Mouse (Mus musculus): ENCODE data around the gene Cltc.
"Not testable (repeated sequence)": the region's sequence is repeated elsewhere in the genome, so short reads cannot be mapped to it uniquely, and the experiment has no call there.

Cltc gene

DNA sequence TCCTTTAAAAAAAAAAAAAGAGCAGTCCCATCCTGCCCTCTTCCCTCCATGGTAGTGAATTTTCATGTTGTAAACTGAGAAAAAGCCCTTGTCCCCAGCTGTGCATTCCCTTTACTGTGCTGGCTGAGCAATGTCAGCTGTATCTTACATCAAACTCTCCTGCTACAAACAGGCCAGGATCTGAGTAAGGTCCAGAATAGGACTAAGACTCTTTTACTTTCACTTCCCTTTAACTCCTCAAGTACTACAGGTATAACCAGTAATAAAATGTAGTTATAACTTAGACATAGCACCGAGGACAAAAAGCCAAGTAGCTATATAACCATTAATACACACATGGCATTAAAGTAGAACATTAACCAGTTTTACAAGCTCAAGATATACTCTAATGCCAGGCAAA is 18.4 kb downstream of the Cltc start:
- DNase-seq (ENCODE audit: low read depth, low spot score): no peak

DNA sequence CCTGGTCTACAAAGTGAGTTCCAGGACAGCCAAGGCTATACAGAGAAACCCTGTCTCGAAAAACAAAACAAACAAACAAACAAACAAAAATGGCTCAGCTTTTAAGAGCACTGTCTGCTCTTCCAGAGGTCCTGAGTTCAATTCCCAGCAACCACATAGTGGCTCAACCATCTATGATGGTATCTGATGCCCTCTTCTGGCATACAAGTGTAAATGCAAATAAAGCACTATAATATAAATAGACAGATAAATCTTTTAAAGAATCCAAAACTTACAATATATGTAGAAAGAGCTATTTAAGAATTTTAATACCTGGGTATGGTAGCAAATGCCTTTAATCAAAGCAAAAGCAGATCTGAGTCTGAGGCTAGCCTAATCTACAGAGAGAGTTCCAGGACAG is 19.1 kb downstream of the Cltc start:
- not testable (repeated sequence) for DNase-seq (ENCODE audit: low read depth, low spot score)

DNA sequence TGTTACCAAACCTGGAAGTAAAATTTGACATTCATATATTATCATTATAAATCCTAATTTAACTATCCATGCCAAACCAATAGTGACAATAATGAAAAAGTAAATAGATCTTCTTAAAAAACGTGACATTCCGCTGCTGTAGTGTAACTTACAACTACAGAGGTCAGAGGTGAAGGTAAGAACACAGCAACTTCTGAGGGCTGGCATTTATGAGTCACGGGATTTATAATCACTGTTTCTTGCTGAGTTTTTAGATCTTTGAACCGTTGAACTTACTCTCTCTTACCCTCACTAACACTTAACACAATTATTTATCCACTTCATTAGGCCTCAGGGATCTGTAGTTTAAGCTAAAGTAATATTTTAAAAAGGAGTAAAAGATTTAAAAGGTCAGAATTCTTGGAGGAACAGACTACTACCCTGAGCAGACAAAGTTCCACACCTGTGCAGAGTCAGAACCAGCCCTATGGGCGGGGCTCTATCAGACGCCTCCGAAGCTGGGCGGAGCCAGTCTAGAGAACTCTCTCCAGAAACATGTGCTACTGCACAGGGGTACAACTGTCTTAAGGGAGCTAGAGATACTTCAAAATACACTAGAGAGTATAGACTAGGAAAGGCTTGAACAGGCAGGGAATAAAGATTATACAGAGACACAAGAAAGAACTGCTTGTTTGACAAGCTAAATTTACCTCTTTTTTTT is 19.9 kb downstream of the Cltc start:
- no peak for DNase-seq (ENCODE audit: low read depth, low spot score)

DNA sequence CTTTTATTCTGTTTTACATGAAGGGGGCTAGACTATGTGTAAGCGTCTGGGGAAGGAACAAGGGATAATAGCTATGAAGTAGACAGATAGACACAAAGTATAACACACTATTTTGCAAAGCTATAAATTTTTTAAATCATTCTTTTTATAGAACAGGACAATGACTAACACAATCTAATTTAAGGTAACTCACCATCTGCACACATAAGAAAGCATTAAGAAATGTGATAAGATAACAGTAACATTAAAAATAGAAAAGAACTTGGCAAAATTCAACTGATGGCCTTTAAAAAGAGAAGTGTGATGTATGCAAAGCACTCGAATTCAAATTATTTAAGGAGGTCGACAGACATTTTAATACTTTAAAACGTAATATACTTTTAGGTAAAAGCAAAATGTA is 22.4 kb downstream of the Cltc start:
- DNase-seq (ENCODE audit: low read depth, low spot score): no peak

DNA sequence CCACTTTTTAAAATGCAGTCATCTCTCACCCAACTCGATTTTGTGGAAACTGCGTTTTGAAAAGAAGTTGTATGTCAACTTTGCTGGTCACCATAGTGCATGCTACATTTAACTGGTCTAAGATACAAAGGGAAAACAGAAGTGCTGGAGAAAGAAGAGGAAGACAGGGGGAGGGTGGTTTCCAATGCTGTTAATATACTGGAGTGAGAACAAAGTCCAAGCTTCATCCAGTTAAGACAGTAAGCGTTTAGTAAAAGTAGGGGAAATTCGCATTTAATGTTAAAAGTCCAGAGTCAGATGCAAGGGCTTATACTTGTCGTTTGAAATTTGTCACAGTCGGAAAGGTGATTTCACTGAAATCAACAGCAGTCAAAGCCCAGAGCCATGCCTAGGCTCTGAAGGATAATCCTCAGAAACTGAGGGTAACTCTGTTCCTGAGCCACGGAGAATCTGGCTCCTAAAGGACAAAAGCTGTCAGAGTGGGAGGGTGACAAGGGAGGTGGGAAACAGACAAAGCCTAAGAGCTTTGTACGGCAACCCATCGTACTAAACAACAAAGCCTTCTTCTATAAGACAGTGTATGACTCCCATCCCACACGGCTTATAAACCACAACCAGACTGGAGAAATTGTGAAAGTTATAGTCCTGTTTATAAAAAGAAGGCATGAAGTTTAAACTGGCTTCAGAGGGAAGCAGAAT is 23.0 kb downstream of the Cltc start:
- no peak for DNase-seq (ENCODE audit: low read depth, low spot score)

DNA sequence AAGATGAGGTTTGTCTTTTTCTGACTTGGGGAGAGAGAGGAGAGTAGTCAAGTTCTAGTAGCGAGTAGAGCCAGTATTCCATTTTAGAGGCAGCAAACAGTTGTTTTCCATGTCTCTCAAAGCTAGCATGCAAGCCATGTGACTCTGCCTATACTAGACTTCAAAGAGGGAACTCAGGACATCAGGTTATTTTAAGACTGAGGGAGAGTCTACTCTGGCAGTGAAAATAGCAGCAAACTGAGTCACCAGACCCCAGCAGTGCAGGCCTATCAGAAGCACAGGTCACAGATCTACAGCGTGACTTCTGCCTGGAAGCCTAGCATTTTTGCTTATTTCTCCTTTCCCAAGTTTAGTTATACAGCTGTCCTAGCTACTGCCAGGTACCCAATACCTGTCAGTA is 25.9 kb downstream of the Cltc start:
- DNase-seq (ENCODE audit: low read depth, low spot score): no peak

DNA sequence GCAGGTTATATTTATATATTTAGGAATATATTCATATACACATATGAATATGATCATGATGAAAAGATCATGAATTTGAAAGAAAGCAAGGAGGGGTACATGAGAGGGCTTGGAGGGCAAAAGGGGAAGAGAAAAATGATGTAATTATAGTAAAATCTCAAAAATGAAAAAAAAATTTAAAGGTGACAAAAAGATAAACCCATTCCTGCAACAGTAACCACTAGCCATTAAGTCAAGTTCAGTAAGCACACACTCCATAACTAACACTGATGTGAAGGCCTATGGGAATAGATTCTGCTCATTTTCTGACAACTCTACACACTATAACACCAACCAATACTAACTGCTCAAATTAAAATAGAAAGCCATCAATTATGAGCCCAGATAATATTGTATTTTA is 31.8 kb downstream of the Cltc start:
- no peak for DNase-seq (ENCODE audit: low read depth, low spot score)

DNA sequence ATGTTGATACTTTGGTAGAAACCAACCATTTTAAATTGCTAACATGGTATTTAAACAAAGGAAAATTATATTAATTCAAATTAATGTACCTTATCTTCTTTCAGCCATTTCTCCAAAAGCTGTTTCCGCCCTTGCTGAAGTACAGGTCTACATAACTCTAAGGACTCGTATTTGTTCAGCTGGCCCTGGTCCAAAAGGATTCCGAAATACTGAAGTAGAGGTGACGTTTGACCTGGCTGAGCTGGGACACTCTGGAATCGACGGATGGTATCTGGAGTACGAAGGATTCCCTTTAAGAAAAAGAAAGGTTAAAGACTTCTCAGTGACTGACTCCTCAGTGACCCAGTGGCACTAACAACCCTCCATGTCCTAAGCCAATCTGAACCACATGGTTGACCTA is 32.4 kb downstream of the Cltc start:
- no peak for DNase-seq (ENCODE audit: low read depth, low spot score)

DNA sequence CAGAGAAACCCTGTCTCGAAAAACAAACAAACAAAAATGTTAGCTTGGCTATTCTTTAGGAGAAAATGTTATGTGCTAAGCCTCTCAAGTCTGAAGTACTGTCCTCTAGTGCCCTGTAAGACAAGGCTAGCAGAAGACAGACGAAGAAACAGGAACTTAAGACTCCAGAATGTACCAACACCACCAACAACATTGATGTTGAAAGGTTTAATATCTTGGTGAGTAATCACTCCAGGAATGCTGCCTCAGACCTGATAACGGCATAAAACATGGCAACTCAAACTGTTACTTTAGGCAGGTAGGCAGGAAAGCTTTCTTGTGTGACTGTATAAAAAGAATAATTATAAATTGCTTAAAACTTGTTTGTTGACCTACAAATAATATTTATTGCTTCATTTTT is 33.4 kb downstream of the Cltc start:
- DNase-seq (ENCODE audit: low read depth, low spot score): no peak

DNA sequence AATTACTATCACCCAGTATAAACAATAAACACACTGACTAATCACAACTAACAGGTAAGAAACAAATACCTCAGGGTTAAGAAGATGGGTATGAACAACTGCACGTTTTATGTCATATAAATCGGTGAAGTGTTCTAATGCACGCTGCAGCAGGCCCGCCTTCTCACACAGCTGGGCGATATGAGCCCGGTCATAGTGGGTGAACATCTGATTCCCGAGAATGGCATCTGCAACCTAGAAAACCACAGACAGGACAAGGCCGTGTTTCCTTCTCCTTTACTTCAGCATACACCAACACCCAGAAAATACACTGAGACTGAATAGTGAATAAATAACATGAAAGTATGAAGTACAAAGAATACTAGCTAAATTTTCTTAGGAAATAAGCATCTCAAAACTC is 38.0 kb downstream of the Cltc start:
- no peak for DNase-seq (ENCODE audit: low read depth, low spot score)

DNA sequence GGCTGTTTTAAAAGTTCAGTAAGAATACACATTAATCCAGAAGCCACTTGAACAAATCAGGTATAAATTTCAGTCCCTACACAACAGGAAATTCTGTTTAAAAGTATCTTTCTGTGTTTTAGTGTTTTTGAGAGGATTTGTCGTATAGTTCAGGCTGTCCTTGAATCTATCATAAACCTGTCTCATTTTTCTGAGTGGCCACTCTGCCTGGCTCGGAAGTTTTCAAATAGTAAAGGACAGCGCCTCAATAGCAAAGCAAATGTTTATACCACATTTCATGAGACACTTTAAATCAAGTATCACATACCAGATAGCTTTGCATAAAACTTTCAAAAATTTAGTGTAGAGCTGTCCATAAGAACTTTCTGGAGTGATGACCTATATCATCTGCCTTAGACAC is 39.0 kb downstream of the Cltc start:
- no peak for DNase-seq (ENCODE audit: low read depth, low spot score)

DNA sequence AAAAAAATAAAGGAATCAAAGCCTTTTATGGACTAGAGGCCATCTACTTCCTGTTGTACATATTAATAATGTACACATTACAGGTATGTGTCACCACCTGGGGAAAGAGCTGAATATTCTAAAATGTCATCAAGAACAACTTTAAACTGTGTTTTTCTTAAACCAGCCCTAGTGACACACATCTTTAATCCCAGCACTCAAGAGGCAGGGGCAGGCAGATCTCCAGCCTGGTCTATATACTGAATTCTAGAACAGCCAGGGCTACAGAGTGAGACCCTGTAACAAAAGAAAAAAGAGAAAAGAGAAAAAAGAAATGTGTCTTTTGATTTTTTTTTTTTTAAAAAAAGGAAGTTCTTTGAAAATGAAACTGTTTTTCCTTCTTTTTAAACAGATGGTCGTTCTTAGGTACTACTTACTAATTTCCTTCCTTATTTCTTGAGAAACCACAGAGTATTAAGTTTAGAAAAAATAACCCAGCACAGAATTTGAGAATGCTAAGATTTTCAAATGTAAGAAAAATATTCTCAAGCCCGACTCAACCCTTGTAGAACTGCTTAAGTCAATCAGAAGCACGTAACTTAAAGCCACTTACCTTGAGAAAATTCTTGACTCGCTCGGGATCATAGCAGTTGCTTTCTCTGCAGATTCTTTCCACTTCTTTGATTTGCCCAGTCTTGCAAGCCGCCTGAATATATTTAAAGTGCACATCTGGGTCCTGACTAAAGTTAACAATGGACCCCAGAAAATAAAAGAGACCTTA is 39.9 kb downstream of the Cltc start:
- no peak for DNase-seq (ENCODE audit: low read depth, low spot score)

DNA sequence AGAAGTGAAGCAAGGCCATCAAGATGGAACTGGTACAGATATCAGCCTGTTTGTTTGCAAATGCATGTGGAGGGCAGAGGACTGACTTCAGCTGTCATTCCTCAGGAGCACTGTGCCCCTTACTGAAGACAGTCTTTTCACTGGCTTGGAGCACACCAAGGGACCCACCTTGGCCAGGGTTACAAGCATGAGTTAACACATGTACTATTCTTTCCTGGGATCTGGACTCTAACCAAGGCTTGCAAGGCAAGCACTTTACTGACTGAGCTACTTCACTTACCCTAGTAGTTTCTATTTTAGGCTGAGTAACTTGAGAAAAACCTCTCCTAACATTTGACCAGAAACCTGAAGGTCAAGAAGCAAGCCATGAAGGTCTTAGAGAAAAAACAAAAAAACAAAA is 42.8 kb downstream of the Cltc start:
- no peak for DNase-seq (ENCODE audit: low read depth, low spot score)

DNA sequence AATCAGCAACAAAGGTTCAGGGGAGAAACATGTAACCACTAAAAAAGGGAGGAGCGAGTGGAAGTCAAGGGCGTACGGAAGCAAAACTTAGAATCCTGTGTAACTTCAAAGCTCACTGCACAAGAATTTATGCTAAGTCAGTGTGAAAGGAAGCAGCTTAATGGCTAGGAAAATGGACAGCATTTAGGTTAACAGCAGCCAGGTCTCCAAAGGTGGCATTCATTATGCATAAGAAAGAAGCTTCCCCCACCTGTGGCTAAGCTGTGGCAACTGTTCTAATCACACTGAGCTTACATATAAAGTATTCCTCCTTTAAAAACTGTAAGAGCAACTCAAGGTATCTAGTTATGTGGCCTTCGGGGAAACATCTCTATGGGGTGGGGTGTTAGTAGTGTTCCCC is 56.2 kb downstream of the Cltc start:
- DNase-seq (ENCODE audit: low read depth, low spot score): no peak

DNA sequence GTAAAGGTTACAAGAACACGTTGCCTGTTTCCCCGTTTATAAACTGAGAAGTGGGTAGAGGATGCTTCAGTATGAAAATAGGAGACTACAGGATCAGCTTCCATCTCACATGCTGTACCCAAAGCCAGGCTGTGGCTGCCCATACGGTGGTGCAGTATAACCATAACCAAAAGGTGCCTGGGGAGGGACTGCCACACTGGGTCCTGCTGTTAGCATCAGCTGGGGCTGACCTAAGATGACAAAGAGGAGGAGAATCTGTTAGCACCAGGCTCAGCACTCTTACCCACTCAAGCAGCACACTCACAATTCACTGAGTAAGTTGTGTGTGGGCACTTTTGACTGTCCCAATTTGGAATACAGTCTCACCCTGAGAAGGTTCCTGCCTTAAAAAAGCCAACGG is 61.9 kb downstream of the Cltc start:
- DNase-seq (ENCODE audit: low read depth, low spot score): no peak

DNA sequence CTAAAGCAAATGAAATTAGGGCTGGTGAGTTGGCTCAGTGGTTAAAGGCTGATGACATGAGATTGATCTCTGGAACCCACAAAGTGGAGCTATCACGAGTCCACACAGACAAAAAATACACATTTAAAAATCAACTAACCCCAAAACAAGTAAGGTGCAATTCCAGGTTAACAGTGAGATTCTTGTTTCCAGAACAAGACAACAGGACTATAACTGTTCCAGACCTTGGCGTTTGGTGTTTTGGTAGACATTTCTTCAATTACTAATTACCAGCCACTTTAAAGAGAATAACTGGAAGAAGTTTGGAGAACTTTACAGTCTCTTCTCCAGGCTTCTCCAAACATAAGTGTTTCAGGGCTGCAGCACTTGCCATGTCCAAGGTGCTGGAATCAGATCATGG is 64.8 kb downstream of the Cltc start:
- no peak for DNase-seq (ENCODE audit: low read depth, low spot score)

DNA sequence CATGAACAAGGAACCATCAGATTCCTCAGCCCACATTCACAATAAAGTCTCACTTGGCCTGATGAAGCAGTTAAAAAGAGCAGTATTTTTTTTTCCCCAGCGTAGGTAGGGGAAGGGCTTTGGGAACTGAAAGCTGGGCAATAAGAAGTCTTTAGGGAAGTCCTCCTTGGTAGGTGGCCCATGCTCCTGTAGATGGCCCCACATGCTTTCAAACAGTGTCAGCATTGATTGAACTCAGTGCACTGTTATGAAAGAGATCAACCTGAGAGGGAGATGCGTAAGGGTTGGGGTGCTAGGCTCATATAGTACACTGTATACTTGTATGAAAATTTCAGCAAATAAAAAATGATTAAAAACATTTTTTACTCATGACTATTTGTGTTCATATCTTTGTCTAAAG is 65.4 kb downstream of the Cltc start:
- no peak for DNase-seq (ENCODE audit: low read depth, low spot score)

DNA sequence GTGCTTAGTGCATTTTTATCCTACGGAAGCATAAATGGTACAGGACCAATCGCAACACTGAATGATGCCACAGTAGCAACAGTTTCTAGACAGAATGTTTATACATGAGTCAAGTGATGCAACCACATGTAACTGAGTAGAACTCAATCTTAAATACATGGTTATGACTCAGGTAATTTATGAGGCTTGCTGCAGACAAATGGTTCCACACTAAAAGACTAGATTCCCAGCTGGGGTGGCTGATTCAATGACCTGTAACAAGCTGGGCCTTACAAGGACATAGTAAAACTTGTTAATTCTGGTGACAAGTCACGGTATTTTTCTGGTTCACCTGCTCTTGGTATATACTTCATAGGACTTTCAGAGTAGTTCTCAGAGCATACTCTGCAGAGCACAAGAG is 65.9 kb downstream of the Cltc start:
- DNase-seq (ENCODE audit: low read depth, low spot score): no peak

DNA sequence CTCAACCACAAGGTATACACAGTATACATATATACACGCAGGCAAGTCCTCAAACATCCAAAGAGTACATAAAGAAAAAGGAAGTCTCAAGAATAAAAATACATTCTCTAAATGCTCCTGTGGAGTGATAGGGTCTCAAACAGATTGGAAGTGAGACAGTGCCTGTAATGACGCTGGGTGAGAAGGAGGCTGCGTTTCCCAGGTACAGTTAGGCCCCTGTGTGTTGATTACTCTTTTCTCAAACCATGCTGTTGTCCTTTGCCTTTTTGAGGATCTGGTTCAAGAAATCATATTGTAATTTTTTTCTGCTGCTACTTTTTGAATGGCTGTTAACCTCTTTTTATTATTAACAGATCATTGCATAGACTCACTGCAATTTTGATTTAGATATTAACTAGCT is 67.0 kb downstream of the Cltc start:
- no peak for DNase-seq (ENCODE audit: low read depth, low spot score)

DNA sequence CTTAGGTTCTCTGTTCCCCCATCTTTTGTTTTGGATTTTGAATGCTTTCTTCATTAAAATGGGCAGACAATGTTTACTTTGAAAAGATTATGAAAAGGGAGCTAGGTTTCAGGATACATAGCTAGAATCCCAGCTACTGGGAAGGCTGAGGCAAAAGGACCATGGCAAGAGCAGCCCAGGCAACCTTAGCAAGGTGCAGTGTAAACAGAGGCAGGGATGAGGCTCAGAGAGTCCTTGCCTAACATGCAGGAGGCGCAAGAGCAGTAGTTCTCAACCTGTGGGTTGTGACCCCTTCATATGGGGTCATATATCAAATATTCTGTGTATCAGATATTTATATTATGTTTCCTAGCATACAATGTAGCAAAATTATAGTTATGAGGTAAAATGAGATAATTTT is 72.0 kb downstream of the Cltc start:
- no peak for DNase-seq (ENCODE audit: low read depth, low spot score)

DNA sequence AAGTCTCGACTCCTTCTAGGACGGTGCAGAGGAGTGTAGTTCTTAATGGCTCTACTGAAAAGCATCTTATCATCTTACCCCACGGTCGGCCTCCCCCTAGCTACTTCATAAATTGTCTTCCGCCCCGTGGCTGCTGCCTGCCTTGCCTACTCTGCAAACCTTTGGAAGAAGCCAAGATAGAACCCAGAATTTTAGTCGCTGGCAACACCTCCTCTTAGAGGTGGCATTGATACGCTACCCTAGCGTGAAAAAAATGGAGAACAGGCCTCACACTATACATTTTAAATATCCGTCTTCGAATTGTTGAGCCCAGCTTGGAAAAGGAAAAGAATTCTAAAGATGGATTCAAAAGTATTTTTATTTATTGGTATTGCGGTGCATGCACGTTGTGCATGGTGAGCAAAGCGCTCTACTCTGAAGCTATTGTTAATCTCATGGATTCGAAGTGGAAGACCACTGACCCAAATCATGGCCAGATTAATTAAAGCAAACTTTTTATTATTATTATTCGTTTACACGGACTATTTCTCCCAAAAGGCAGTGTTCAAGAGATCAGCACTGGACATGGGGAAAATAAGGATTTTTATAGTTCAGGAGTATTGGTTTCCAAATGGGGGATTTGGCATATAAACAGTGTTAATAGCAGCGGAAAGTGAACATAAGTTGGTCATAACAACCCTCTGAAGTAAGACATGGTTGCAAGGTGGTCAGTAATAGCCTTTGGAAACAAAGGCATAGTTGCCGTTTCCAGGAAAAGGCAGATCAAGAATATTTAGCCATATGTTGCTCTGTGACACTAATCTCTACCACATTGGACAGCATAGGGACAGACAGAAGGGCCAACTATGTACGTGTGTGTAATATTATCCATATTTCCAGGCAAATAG is 73.0 kb downstream of the Cltc start:
- no peak for DNase-seq (ENCODE audit: low read depth, low spot score)

All from retina, postnatal 7 days (tissue).